Mouse (Mus musculus) left cerebral cortex, adult 2 months (tissue): ENCODE data around the gene Hivep2. TPM values are rescaled to one million over a fixed set of nuclear protein-coding genes. Genes with fewer than 3 reads are reported as not detected.
A peak's percentile ranks its signal among the peaks of the same experiment; 100 is the strongest.

ENCODE experiments used
- DNase-seq, 2 experiments: peaks; one replicate each; pipeline ENCODE4 v3.0.0; 2021 to 2022; ENCODE audit warnings: low spot score in 2 of 2, mixed read lengths in 1 of 2; ENCODE audit errors: extremely low spot score in 1 of 2
- H3K27ac ChIP-seq: fragments of 200-600 bp; 2 replicates; pipeline ENCODE4 v1.8.1; 2022
- H3K4me3 ChIP-seq: fragments of 200-600 bp; 2 replicates; pipeline ENCODE4 v1.8.1; 2022
- CTCF ChIP-seq: fragments of 200-600 bp; IDR thresholded peaks from 2 replicates; pipeline ENCODE4 v1.8.1; 2022; ENCODE audit warnings: antibody characterized with exemption, mild to moderate bottlenecking, moderate library complexity
- intact Hi-C: fragments of 180-260 bp; cut with DNase I; formaldehyde crosslinking; loops from one replicate; pipeline ENCODE4 v1.15.1; 2025
- total RNA-seq, 2 experiments: library from RNA; stranded (reverse); gene quantifications; 2 replicates each; pipeline ENCODE4 v1.2.3; 2021

Hivep2 gene
- total RNA-seq, 2 experiments from 2014 or later, result 252 to 263 TPM

DNA sequence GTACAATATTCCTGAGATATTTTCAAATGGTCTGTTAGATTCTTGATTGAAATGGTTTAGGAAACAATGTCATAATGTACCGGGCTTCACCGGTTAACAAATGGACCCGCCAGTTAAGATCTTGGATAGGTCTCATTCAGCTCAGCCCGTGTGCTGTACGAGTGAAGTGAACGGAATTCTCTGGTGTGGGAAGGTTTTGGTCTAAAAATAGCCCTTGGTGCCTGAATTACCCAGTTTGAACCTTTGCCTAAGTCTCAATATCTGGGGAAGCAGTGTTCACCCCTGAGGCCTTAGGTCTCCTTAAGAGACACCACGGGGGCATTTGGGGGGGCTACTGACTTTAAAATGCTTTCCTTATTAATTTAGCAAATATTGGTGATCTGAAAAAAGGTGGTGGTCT is 8.6 kb downstream of the Hivep2 start:
- intact Hi-C loops, result no loop called here
- 0 out of 2 replicates have a peak overlapping the region, but pooled peaks have one; percentile 32 for H3K27ac ChIP-seq
- TF ChIP-seq CTCF, result no peak
- no peak for DNase-seq
- no peak overlapping the region for H3K4me3 ChIP-seq

DNA sequence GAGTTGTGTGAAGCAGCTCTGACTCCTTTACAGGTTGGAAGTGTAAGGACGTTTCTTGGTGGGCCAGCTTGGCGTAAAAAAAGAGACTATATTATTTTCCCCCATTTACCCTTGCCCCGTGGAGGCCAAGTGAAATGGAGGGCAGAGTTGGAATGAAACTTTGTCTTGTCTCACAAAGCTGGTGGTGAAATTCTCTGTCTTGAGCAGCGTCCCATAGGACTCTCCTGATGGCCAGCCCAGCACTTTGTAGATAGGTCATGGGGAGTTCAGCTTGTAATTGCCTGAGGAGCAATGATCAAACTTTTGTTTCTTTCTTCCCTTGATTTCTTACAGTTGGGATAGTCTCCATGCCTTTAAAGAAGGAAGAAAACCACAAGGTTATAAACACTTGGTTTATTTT is 10.0 kb downstream of the Hivep2 start:
- no peak for TF ChIP-seq CTCF
- DNase-seq, result no peak
- intact Hi-C loops, result no loop called here
- Histone ChIP-seq H3K4me3 (no peak overlapping the region), H3K27ac (no peak overlapping the region)

DNA sequence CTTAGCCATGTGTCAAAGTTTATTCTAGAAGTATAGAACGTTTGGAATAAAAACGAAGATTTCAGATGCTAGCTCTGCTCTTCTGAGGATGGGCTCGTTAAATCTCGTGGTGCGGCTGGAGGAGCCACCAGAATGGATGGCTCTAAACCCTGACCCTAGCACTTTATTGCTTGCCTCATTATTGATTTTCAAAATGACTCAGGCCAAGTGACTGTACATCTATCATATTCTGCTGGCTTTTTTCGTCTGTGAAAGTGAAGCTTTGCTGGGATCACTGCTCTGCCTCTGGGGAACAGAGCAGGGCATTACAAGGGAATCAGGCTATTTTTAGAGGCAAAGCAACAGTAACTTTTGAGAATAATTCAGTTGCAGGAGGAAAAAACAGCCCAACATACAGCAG is 10.4 kb downstream of the Hivep2 start:
- no peak for TF ChIP-seq CTCF
- Histone ChIP-seq H3K4me3 (no peak overlapping the region), H3K27ac (no peak overlapping the region)
- DNase-seq, result no peak
- intact Hi-C loops, result no loop called here

DNA sequence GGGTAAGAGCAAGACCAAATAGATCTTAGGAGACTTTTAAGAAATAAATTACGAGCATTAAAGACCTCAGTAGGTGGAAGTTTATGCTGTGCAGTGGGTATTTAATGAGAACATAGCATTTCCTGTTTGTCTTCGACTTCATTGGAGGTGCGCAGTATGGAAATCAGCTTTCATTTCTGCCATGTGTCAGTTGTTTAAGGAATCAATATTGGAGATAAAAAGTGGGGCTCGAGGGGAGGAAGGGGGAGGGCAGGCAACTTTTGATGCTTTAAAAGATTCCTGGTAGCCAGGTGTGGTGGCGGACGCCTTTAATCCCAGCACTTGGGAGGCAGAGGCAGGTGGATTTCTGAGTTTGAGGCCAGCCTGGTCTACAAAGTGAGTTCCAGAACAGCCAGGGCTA is 16.4 kb downstream of the Hivep2 start:
- H3K27ac ChIP-seq, result peak overlapping the region; percentile 91; the same call in 1 of the 2 replicates
- intact Hi-C loops, result no loop called here

DNA sequence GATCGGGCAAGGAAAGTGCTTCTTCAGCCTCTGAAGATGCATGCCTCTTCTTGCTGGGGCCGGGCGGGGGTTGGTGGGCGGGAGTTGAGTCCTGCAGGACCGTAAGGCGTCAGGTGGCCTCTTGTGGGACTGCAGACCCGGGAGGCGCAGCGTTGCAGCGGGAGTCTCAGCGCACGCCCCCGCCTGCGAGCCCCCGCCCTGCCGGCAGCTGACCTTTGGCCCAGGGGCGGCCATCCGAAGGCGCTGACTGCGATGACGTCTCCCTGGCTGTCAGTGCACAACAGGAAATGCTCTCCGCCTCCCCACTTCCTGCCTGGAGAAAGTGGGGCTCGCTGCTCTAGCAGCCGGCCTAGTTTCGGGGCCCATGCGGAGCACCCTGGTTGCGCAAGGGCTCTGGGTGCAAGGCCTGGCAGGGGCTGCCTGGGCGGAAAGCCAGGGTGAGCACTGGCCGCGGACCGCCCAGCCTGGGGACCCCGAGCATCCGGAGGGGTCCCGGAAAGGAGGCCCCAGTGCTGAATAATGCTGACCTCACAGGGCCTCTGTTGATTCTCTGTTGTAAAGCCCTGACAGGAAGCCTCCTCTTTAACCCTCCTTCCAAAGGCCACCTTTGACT is 17.0 kb downstream of the Hivep2 start:
- DNase-seq, result peak; percentile 67 to 71
- H3K4me3 ChIP-seq, result peak overlapping the region; percentile 53
- TF ChIP-seq CTCF, result no peak; the same call in 1 of the 2 replicates
- intact Hi-C loops, result no loop called here
- peak overlapping the region; percentile 91 for H3K27ac ChIP-seq

More for the DNA sequence above, 16.4 kb downstream of the Hivep2 start:
- DNase-seq, result no peak
- peak overlapping the region; percentile 53 for H3K4me3 ChIP-seq
- TF ChIP-seq CTCF, result no peak

DNA sequence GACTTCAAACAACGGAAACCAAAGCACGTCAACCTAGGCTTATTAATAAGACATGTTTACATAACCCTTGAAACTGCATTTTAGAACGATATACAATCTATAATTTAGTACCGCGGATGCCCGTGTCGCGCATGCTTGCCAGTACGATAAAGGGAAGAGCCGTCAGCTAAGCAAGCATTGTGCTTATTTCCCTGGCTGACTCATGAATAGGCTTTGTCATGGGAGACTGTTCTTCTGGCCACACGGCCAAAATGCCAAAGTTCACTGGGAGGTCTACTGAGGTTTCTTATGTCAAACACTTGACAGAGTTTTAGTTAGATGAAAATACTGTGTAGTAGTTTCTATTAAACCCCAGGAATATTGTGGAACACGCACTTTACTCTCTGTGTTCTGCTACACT is 17.8 kb downstream of the Hivep2 start:
- peak in 1 of 2 experiments; percentile 8 for DNase-seq
- intact Hi-C loops, result no loop called here
- no peak for TF ChIP-seq CTCF
- no peak overlapping the region; the same call in 1 of the 2 replicates for H3K4me3 ChIP-seq
- peak overlapping the region; percentile 91; the same call in 1 of the 2 replicates for H3K27ac ChIP-seq

DNA sequence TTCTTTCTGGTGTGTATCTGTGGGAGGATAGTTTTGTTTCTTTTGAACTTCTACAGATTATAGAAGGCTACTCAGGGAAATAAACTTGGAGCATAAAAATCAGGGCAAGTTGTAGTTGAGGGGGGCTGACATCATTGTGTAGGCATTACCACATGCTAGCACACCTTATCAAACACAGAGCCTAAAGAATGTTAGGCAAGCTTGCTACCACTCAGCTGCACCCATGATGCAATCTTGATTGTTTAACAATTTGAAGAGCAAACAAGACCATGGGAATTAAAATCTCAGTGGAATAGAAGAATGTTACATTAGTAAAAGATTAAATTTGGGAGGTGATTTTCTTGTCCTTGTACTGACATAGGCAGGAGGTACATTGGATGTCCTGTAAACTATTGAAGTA is 18.4 kb downstream of the Hivep2 start:
- intact Hi-C loops, result no loop called here
- TF ChIP-seq CTCF, result no peak
- DNase-seq, result no peak
- Histone ChIP-seq H3K4me3 (no peak overlapping the region), H3K27ac (no peak overlapping the region)

DNA sequence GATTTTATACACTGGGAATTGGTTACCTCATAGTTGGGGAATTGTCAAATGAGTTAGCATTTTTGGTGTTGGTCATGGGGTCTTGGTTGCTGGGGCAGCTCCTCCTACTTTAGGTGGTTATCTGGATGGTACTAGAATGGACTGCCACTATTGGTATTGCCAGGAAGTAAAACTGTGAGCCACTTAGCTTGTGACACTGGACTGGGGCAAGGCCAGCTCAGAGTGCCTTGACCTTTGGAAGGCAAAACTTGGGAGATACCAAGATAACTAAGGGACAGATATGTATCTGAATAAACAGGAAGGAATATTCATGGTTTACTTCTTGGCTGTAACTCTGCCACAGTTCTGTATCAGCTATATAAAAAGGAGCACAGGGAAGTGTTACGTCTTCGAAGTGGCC is 20.7 kb downstream of the Hivep2 start:
- DNase-seq, result no peak
- intact Hi-C loops, result no loop called here
- TF ChIP-seq CTCF, result no peak
- Histone ChIP-seq H3K27ac (no peak overlapping the region), H3K4me3 (no peak overlapping the region)

DNA sequence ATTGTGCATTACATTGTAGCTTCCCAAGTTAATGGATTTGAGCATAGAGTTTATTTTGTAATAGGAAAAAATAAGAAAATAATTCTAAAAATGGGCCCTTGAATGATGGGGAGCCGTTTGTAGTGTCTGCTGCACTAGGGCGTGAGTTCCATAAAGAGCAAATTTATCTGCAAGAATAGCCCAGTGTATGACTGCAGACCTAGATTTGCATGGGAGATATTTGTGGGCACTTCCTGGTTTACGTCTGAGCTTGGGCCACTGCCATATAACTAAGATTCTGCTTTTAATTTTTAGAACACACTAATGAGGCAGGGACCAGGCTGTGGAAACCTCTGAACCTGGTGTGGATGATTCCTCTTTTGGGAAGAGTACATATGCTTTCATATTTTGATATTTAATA is 21.5 kb downstream of the Hivep2 start:
- no peak for DNase-seq
- intact Hi-C loops, result no loop called here
- no peak for TF ChIP-seq CTCF

DNA sequence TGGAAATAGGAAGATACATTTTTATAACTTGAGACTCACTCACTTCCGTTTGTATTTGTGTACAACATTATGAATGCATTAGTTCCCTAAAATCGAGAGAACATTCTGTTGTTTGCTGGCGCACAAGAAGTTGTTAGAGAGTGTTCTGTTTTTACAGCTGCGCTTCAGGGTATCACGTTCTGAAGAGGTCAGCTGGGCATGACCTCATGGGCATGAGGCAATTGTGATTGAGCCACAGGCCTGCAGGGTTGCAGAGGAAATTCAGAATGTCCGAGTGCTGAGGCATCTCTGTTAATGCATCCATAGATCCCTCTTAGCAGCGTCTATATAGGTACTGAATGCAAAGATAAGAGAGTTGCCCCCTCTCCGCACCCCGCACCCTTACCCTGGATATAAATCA is 22.4 kb downstream of the Hivep2 start:
- Histone ChIP-seq H3K27ac (peak overlapping the region; percentile 3; the same call in 1 of the 2 replicates), H3K4me3 (no peak overlapping the region)
- peak in 1 of 2 experiments; percentile 4 for DNase-seq
- intact Hi-C loops, result no loop called here
- no peak for TF ChIP-seq CTCF

More for the DNA sequence above, 21.5 kb downstream of the Hivep2 start:
- no peak overlapping the region for H3K27ac ChIP-seq
- H3K4me3 ChIP-seq, result no peak overlapping the region

DNA sequence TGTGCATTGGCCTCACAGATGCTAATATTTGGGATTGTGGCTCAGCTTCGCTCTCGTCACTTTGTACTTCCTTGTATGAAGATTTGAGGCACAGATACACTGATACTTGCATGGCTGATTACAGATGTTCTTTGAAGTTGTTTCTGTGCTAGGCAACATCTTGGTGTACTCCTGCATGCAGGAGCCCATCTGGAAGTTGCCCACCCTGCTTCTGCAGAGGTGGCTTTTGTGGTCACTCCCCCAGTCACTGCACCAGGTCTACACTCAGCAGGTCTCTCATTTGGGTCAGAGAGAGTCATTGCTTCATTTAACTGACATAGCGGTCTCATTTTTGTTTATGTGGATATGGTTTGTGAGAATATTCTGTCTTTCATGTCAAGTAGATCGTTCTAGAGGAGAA is 22.9 kb downstream of the Hivep2 start:
- Histone ChIP-seq H3K27ac (peak overlapping the region; percentile 3; the same call in 1 of the 2 replicates), H3K4me3 (no peak overlapping the region)
- no peak for DNase-seq
- intact Hi-C loops, result no loop called here
- TF ChIP-seq CTCF, result no peak

DNA sequence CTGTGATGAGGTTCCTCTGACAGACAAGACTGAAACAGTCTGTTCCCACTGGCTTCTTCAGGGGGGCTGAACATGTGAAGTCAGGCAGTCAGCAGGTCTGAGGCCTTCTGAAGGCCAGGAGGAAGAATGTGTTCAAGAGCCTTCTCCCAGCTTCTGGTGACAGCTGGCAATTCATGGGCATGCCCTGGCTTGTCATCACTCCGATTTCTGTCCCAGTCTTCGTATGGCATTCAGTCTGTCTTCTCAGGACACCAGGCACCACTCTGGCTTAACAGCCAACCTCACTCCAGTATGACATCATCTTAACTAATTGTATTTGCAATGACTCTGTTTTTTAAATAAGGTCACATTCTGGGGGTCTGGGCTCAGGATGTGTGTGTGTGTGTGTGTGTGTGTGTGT is 25.0 kb downstream of the Hivep2 start:
- no peak for TF ChIP-seq CTCF
- no peak overlapping the region for H3K4me3 ChIP-seq
- no peak for DNase-seq
- intact Hi-C loops, result no loop called here
- H3K27ac ChIP-seq, result no peak overlapping the region

DNA sequence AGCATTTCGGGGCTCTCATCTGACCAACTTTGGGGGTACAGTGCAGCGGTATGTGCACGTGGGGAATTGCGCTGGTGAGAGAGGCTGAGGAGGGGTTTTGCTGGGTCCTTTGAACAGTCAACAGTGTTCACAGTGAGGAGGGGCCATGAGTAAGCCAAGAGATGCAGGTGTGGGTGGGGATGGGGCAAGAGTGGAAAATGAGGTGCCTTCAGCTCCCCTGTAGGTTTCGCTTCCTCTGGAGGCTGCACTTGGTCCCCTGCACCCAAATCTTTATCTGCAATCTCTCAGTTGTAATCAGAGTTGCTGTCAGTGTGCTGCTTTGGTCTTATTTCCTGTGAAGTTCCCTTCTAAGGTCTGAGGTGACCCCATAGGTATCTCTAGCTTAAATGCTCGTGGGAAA is 27.5 kb downstream of the Hivep2 start:
- no peak for DNase-seq
- Histone ChIP-seq H3K4me3 (no peak overlapping the region), H3K27ac (no peak overlapping the region)
- intact Hi-C loops, result no loop called here
- no peak for TF ChIP-seq CTCF
